Mouse (Mus musculus) neural tube, embryonic 13.5 days (tissue): ENCODE results near the gene Lat. TPM values are rescaled to one million over a fixed set of nuclear protein-coding genes. Genes with fewer than 3 reads are reported as not detected.
"Not testable (repeated sequence)": the region's sequence is repeated elsewhere in the genome, so short reads cannot be mapped to it uniquely, and the experiment has no call there.

ENCODE experiments used
- ATAC-seq: fragments of 200-750 bp; cut with Nextera tagmentation; 2 replicates; pipeline ENCODE4 v1.8.0; 2017; ENCODE audit warnings: low read depth, mild to moderate bottlenecking, moderate TSS enrichment, moderate library complexity
- H3K27ac ChIP-seq: fragments of 300-500 bp; sonication (generic); replicated peaks from 2 replicates; pipeline ENCODE4 v1.5.1; 2015; ENCODE audit warnings: moderate library complexity, mild to moderate bottlenecking, inconsistent platforms
- H3K27me3 ChIP-seq: fragments of 300-500 bp; sonication (generic); 2 replicates; pipeline ENCODE4 v1.6.1; 2015; ENCODE audit warnings: mild to moderate bottlenecking, inconsistent platforms
- H3K36me3 ChIP-seq: fragments of 300-500 bp; sonication (generic); 2 replicates; pipeline ENCODE4 v1.6.1; 2015; ENCODE audit warnings: mild to moderate bottlenecking, inconsistent platforms
- H3K4me1 ChIP-seq: fragments of 300-500 bp; sonication (generic); replicated peaks from 2 replicates; pipeline ENCODE4 v1.6.1; 2015; ENCODE audit warnings: inconsistent platforms
- H3K4me2 ChIP-seq: fragments of 300-500 bp; sonication (generic); 2 replicates; pipeline ENCODE4 v1.6.1; 2015; ENCODE audit warnings: inconsistent platforms, mild to moderate bottlenecking, moderate library complexity
- H3K4me3 ChIP-seq: fragments of 300-500 bp; sonication (generic); 2 replicates; pipeline ENCODE4 v1.5.1; 2015; ENCODE audit warnings: mild to moderate bottlenecking, inconsistent platforms
- H3K9ac ChIP-seq: fragments of 300-500 bp; sonication (generic); 2 replicates; pipeline ENCODE4 v1.6.1; 2015; ENCODE audit warnings: moderate library complexity, mild to moderate bottlenecking, inconsistent platforms
- H3K9me3 ChIP-seq: fragments of 300-500 bp; sonication (generic); 2 replicates; pipeline ENCODE4 v1.6.1; 2016; ENCODE audit warnings: inconsistent platforms
- WGBS: fragments of 180-500 bp; shearing (Covaris S2); methylation state at CpG from one replicate; pipeline ENCODE4 v1.1.7; 2015; 5-methylcytosine and 5-hydroxymethylcytosine counted together
- polyA plus RNA-seq: library from polyadenylated mRNA; unstranded; fragments of >200 nt; fragmentation: Nextera tagmentation; extraction: Ambion mirVana; gene quantifications from 2 replicates; pipeline ENCODE4 v1.2.1, GENCODE M21; 2015

Gene Lat
- polyA plus RNA-seq: 1.2 and 1.5 TPM in 2 replicates

- no peak for ATAC-seq
- Histone ChIP-seq H3K4me1 (no peaks in the 10 kb centered on the region), H3K4me3 (no peak within 1 kb of the TSS), H3K4me2 (no peak within 1 kb of the TSS), H3K9ac (no peak within 1 kb of the TSS), H3K36me3 (peaks cover 62% of the 10 kb centered on the region), H3K27me3 (no peaks in the 10 kb centered on the region), H3K9me3 (no peaks in the 10 kb centered on the region), H3K27ac (no peak within 1 kb of the TSS)
- WGBS: 80% methylated on average over 13 of the region's 13 CpGs
Measured at GRCm38 (mm10) chr7:126369393-126369792, at the start of gene Lat. Gene Lat (minus strand): TSS chr7:126369570.

GRCm38 (mm10) chr7:126418496-126418895, 49.1 kb upstream of the Lat start:
- 76% methylated on average over 3 of the region's 3 CpGs for WGBS
- H3K4me3 ChIP-seq: no peak overlapping the region
- no peaks in the 10 kb centered on the region for H3K27me3 ChIP-seq
- no peak overlapping the region for H3K4me2 ChIP-seq
- H3K27ac ChIP-seq: no peak overlapping the region
- ATAC-seq: no peak
- H3K36me3 ChIP-seq: no peaks in the 10 kb centered on the region
- no peaks in the 10 kb centered on the region for H3K9me3 ChIP-seq
- H3K4me1 ChIP-seq: no peaks in the 10 kb centered on the region; the same call in 1 of the 2 replicates
- H3K9ac ChIP-seq: no peak overlapping the region

- no peak overlapping the region for H3K27ac ChIP-seq
- no peak overlapping the region for H3K4me3 ChIP-seq
- no peaks in the 10 kb centered on the region; the same call in 1 of the 2 replicates for H3K4me1 ChIP-seq
- no peak overlapping the region for H3K4me2 ChIP-seq
- no peaks in the 10 kb centered on the region for H3K27me3 ChIP-seq
- H3K9ac ChIP-seq: no peak overlapping the region
- no peak for ATAC-seq
- 91% methylated on average over 4 of the region's 4 CpGs for WGBS
- no peaks in the 10 kb centered on the region for H3K9me3 ChIP-seq
- no peaks in the 10 kb centered on the region for H3K36me3 ChIP-seq
Measured at GRCm38 (mm10) chr7:126417606-126418005, 48.2 kb upstream of the Lat start.

- no peak overlapping the region for H3K9ac ChIP-seq
- no peak overlapping the region for H3K4me3 ChIP-seq
- ATAC-seq: no peak
- H3K27ac ChIP-seq: no peak overlapping the region
- 25% methylated on average over 8 of the region's 8 CpGs for WGBS
- H3K4me2 ChIP-seq: no peak overlapping the region
- no peaks in the 10 kb centered on the region; the same call in 1 of the 2 replicates for H3K4me1 ChIP-seq
- no peaks in the 10 kb centered on the region for H3K27me3 ChIP-seq
- no peaks in the 10 kb centered on the region for H3K36me3 ChIP-seq
- H3K9me3 ChIP-seq: no peaks in the 10 kb centered on the region
Measured at GRCm38 (mm10) chr7:126417045-126417444, 47.7 kb upstream of the Lat start.

DNA sequence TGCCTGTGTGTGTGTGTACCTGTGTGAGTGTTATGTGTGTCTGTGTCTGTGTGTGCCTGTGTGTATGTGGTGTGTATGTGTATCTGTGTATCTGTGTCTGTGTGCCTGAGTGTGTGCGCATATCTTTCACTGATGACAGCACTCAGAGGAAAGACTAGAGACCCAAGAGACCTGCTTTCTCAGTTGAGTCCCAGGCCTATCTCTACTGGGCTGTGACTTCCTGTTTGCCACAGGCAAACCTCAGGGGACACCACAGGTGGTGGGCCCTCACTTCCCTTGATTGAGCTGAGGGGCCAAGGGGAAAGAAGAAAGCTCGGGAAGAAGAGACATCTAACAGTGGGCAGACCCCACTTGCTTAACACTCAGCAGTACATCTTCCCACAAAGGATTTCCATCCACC, 47.2 kb upstream of the Lat start:
- WGBS: 62% methylated on average over 2 of the region's 2 CpGs
- Histone ChIP-seq H3K4me1 (no peaks in the 10 kb centered on the region; the same call in 1 of the 2 replicates), H3K4me2 (no peak overlapping the region), H3K4me3 (no peak overlapping the region), H3K9me3 (no peaks in the 10 kb centered on the region), H3K27me3 (no peaks in the 10 kb centered on the region), H3K27ac (no peak overlapping the region), H3K9ac (no peak overlapping the region), H3K36me3 (no peaks in the 10 kb centered on the region)
- no peak for ATAC-seq

GRCm38 (mm10) chr7:126414725-126415124, 45.4 kb upstream of the Lat start, which contains the start of gene Cd19:
Gene Cd19 (minus strand): TSS chr7:126414889.
- H3K27ac ChIP-seq: no peak within 1 kb of the TSS
- H3K4me3 ChIP-seq: no peak within 1 kb of the TSS
- no peak within 1 kb of the TSS for H3K4me2 ChIP-seq
- H3K36me3 ChIP-seq: no peaks in the 10 kb centered on the region
- no peaks in the 10 kb centered on the region for H3K9me3 ChIP-seq
- H3K4me1 ChIP-seq: no peaks in the 10 kb centered on the region; the same call in 1 of the 2 replicates
- H3K27me3 ChIP-seq: 0 out of 2 replicates have a peak, but pooled peaks cover 3% of the 10 kb centered on the region
- no peak within 1 kb of the TSS for H3K9ac ChIP-seq
- WGBS: 93% methylated on average over 6 of the region's 6 CpGs
- ATAC-seq: no peak

- Histone ChIP-seq H3K4me3 (no peak overlapping the region), H3K27ac (no peak overlapping the region), H3K9ac (no peak overlapping the region), H3K4me1 (no peaks in the 10 kb centered on the region), H3K36me3 (no peaks in the 10 kb centered on the region), H3K4me2 (no peak overlapping the region), H3K9me3 (no peaks in the 10 kb centered on the region), H3K27me3 (0 out of 2 replicates have a peak, but pooled peaks cover 3% of the 10 kb centered on the region)
- no peak for ATAC-seq
- 90% methylated on average over 4 of the region's 4 CpGs for WGBS
Measured at GRCm38 (mm10) chr7:126411061-126411460, 41.7 kb upstream of the Lat start.

- Histone ChIP-seq H3K36me3 (no peaks in the 10 kb centered on the region), H3K9me3 (no peaks in the 10 kb centered on the region)
Measured at GRCm38 (mm10) chr7:126408686-126409085, 39.3 kb upstream of the Lat start.

GRCm38 (mm10) chr7:126402518-126402917, 33.1 kb upstream of the Lat start:
- not testable (repeated sequence) for H3K4me2 ChIP-seq, ATAC-seq, H3K4me3 ChIP-seq, H3K9ac ChIP-seq, H3K36me3 ChIP-seq, H3K9me3 ChIP-seq, H3K27ac ChIP-seq, H3K4me1 ChIP-seq, H3K27me3 ChIP-seq
- 81% methylated on average over 8 of the region's 8 CpGs for WGBS

More at GRCm38 (mm10) chr7:126408686-126409085, 39.3 kb upstream of the Lat start:
- no peak overlapping the region for H3K9ac ChIP-seq
- no peaks in the 10 kb centered on the region for H3K4me1 ChIP-seq
- H3K27me3 ChIP-seq: 0 out of 2 replicates have a peak, but pooled peaks cover 3% of the 10 kb centered on the region
- no peak overlapping the region for H3K4me2 ChIP-seq
- no peak overlapping the region for H3K27ac ChIP-seq
- 90% methylated on average over 2 of the region's 2 CpGs for WGBS
- ATAC-seq: no peak
- no peak overlapping the region for H3K4me3 ChIP-seq

- Histone ChIP-seq H3K4me3 (no peak overlapping the region), H3K4me2 (no peak overlapping the region), H3K36me3 (no peaks in the 10 kb centered on the region), H3K27ac (no peak overlapping the region), H3K27me3 (0 out of 2 replicates have a peak, but pooled peaks cover 3% of the 10 kb centered on the region), H3K4me1 (peaks cover 15% of the 10 kb centered on the region), H3K9ac (no peak overlapping the region), H3K9me3 (no peaks in the 10 kb centered on the region)
- no peak for ATAC-seq
- WGBS: 11% methylated on average over 5 of the region's 5 CpGs
Measured at GRCm38 (mm10) chr7:126399548-126399947, 30.2 kb upstream of the Lat start.

DNA sequence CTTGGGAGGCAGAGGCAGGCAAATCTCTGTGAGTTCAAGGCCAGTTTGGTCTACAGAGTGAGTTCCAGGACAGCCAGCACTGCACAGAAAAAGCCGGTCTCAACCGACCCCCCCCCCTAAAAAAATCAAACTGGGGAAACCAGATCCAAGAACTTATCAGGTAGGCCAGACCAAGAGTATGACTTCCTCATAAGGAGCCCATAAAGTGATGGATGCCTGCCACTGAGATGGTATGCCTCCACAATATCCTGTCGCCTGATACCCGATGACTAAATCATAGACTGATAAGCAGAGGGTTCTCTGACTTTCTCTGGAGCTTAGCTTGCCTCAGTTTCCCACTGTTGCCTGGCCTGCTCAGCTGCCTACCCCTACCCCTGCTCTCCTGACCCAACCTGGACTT, 28.5 kb upstream of the Lat start:
- Histone ChIP-seq H3K27ac (no peak overlapping the region), H3K9me3 (no peaks in the 10 kb centered on the region), H3K27me3 (0 out of 2 replicates have a peak, but pooled peaks cover 3% of the 10 kb centered on the region), H3K36me3 (no peaks in the 10 kb centered on the region), H3K4me1 (peaks cover 15% of the 10 kb centered on the region), H3K4me2 (no peak overlapping the region), H3K4me3 (no peak overlapping the region), H3K9ac (no peak overlapping the region)
- no peak for ATAC-seq
- WGBS: 94% methylated on average over 4 of the region's 4 CpGs

- H3K9ac ChIP-seq: no peak overlapping the region
- 0 out of 2 replicates have a peak, but pooled peaks cover 3% of the 10 kb centered on the region for H3K27me3 ChIP-seq
- ATAC-seq: no peak
- 60% methylated on average over 6 of the region's 6 CpGs for WGBS
- no peak overlapping the region for H3K27ac ChIP-seq
- no peaks in the 10 kb centered on the region for H3K36me3 ChIP-seq
- no peaks in the 10 kb centered on the region for H3K9me3 ChIP-seq
- peaks cover 15% of the 10 kb centered on the region for H3K4me1 ChIP-seq
- peak overlapping the region; percentile 31; the same call in 1 of the 2 replicates for H3K4me2 ChIP-seq
- no peak overlapping the region for H3K4me3 ChIP-seq
Measured at GRCm38 (mm10) chr7:126397221-126397620, 27.9 kb upstream of the Lat start.
